Mouse (Mus musculus): ENCODE results near the gene Miip. TPM values are rescaled to one million over a fixed set of nuclear protein-coding genes. Genes with fewer than 3 reads are reported as not detected.

Gene Miip
- total RNA-seq (2021) = 1 to 10 TPM; 5.1 to 5.5 TPM
- long read RNA-seq, experiment 1, transcript Miip-201 (10 exons, 1,813 nt) = major isoform, 11 of 16 reads
- long read RNA-seq, experiment 1, partial matches to known transcripts = 0 of 16 reads
- long read RNA-seq, experiment 1, other reads (novel, unspliced or antisense) = 4 of 16 reads
- long read RNA-seq, experiment 2, transcript Miip-201 (10 exons, 1,813 nt) = major isoform, 10 of 20 reads
- long read RNA-seq, experiment 2, partial matches to known transcripts = 0 of 20 reads
- long read RNA-seq, experiment 2, other reads (novel, unspliced or antisense) = 6 of 20 reads

DNA sequence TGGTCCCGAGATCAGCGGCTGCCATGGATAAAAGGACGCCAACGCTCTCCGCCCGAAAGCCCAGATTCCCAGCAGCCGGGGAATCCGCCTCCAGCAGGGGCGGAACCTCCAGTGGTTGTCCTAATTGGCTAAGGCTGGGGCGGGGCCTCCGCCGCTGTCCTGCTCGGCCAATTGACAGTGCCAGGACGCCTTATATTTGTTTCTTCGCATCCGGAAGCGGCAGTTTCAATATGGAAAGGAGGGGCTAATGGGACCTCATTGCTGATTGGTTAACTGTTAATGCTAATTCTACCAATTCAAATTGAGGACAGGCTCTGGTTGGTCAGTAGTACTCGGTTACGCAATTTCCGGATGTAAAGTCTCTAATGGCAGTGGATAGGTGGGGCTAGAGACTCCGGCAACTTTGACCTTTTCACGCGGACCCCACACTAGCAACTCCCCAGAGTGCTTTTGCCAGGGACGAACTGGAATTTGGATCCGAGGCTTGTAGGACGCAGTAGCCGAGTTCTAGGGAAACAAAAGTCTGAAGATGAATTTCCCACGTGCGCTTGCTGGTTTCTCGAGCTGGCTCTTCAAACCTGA is at the start of gene Miip, which contains the start of gene Fv1:
TSS of gene Miip (minus strand) at position 367 of the 582 bp plus-strand sequence.
TSS of gene Fv1 (plus strand) at position 530 of the 582 bp plus-strand sequence.
- intact Hi-C loops (cut with DNase I) = loop anchor here (2.0 kb wide), 1 partner anchor 28 kb away; no protein-coding TSS in a partner anchor
- TF ChIP-seq CTCF (IDR thresholded peaks at IDR 0.05) = peak; percentile 9; the same call in 1 of the 2 replicates
- DNase-seq = peak; percentile 97
- Histone ChIP-seq H3K4me3 (peak within 1 kb of the TSS; percentile 96), H3K27ac (peak within 1 kb of the TSS; percentile 91)

DNA sequence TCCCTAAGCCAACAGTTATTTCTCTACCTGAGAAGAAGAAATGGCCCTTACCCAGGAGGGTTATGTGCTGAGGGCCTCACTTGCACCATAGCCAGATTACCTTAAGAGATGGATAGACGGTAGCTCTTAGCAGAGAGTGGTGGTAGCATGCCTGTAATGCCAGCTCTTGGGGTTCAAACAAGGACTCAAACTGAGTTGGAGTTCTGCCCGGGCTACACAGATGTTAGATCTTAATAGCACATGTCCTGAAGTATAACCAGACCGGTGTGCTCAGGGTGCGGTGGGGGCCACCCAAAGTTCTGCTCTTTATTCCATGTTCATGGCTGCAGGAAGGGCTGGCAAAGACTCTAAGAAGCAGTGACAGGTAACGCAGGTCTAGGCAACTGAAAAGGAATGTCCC is 40.9 kb upstream of the Miip start:
- Histone ChIP-seq H3K27ac (no peak overlapping the region), H3K4me3 (no peak overlapping the region)
- no peak for TF ChIP-seq CTCF (IDR thresholded peaks at IDR 0.05)
- intact Hi-C loops (cut with DNase I) = no loop called here
- DNase-seq = no peak

DNA sequence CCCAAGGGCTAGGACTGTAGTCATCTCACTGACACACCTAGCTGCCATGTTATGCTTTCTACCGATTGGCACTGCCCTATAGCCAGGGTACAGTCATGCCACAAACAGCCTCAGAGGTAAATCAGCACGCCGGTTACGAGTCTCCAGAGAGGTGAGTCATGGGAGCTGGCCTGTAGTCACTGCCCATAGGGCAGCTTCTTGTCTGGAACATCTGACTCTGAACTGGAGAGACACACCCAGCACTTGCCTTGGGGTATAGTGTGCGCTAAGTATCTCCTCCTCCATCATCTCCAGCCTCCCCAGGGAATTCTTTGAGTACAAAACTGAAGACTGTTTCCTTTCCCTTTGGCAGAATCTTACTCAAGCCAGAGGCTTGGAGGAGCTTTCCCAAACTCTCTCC is 37.6 kb upstream of the Miip start:
- TF ChIP-seq CTCF (IDR thresholded peaks at IDR 0.05) = no peak
- intact Hi-C loops (cut with DNase I) = no loop called here
- peak; percentile 50 for DNase-seq
- Histone ChIP-seq H3K4me3 (no peak overlapping the region), H3K27ac (peak overlapping the region; percentile 98)

DNA sequence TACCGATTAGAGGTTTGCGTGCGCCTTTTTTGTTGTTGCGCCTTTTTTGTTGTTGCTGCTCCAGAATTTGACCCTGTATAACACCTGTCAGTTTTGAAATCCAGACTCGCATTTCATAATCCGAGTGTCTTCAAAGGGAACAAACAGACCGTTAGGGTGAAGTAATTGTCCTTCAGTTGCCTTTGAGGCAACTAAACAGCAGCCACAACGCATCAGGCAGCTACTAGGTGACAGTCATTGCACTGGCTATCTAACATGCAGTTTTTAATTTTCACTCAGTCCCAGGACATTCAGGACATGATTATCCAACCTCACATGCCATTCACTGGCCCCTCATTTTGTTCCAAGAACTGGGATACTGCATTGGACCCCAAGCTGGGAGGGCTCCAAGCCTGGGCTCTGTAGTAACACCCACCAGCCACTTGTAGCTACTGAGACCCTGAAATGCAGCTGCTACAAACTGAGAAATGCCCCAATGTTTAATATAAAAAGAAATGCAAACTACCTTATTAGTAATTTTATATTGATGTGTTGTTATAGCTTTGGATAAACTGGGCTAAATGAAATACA is 36.6 kb upstream of the Miip start:
- intact Hi-C loops (cut with DNase I) = no loop called here
- no peak for TF ChIP-seq CTCF (IDR thresholded peaks at IDR 0.05)
- H3K27ac ChIP-seq = peak overlapping the region; percentile 98
- H3K4me3 ChIP-seq = peak overlapping the region; percentile 85
- DNase-seq = no peak

DNA sequence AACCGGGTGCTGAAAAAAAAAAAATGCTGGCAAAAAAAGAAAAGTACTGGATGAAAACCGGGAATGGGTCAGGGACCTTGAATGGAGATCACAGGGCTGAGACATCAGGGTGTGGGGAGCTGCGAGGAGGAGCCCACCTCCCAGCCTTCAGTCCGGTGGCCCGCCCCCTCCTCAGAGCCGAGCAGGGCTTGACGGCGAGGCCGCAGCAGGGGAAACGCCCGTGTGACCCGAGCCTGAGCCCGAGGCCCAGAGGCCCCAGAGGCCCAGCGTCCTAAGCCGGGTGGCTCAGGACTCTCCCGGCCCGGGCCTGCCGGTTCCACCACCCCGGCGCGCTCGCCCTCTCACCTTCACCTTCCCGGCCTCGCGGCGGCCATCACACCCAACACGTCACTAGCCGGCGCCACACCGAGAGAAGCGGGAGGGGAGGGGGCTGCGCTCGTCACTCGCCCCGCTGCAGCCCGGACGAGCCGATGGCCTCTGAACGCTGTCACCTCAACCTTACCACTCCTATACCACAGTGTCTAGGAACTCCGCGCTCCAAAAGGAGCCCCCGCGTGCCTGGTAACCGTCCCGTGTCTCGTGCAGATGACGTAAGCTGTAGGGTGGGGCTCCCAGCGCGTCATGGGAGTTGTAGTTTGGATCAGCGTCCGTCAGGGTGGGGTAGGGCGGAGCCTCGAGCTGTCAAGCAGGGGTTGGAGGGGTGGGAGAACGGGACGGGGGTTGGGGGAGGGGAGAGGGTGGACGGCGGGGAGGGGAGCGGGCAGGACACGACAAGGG is 35.9 kb upstream of the Miip start, which contains the start of gene Mfn2:
TSS of gene Mfn2 (minus strand) at position 392 of the 777 bp plus-strand sequence.
- intact Hi-C loops (cut with DNase I) = no loop called here
- DNase-seq = peak; percentile 93
- peak within 1 kb of the TSS; percentile 85 for H3K4me3 ChIP-seq
- no peak for TF ChIP-seq CTCF (IDR thresholded peaks at IDR 0.05)
- H3K27ac ChIP-seq = peak within 1 kb of the TSS; percentile 98

DNA sequence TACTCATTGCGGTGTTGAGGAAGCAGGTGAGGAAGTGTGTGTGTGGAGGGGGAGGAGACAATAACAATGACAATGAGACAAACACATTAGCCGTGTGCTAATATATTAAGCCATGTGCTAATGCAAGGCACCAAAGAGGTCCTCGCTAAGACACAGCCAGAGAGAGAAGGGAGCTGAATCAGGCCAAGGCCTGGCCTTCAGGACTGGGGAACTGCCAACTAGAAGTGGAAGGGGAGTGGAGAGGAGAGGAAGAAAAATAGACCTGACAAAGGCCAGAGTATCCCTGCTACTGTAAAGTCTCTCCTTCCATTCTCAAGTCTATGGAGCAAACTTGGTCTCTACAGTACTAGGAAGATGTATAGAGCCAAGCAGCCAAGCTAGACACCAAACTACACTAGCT is 35.0 kb upstream of the Miip start:
- peak overlapping the region; percentile 85 for H3K4me3 ChIP-seq
- no peak for TF ChIP-seq CTCF (IDR thresholded peaks at IDR 0.05)
- intact Hi-C loops (cut with DNase I) = no loop called here
- DNase-seq = no peak
- H3K27ac ChIP-seq = peak overlapping the region; percentile 98

DNA sequence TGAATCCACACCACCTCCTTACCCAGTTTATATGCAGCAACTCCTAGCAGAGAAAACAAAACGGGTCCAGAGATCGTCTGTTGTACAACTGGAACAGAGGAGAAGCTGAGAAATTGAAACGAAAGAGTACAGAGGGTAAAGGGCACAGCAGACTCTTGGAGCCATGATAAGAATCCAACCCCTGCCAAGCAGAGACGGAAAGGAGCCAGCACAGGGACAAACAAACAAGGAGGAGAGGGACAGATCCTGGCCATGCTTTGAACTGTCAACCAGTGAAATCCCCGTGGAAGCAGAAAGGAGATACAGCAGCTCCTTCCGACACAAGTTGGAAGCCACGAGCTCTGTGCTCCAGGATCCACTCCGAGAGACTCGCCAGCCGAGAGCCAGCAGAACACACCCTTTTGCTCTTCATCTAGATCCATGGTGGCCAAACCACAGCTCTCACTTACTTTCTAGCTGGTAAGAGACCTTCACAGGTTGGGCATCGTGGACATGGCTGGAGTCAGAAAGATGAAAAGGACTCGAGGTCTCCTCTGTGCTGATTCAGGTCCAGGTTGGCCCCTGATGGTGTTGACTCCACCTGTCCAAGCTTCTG is 34.4 kb upstream of the Miip start:
- Histone ChIP-seq H3K27ac (peak overlapping the region; percentile 98), H3K4me3 (peak overlapping the region; percentile 85)
- TF ChIP-seq CTCF (IDR thresholded peaks at IDR 0.05) = no peak
- intact Hi-C loops (cut with DNase I) = no loop called here
- DNase-seq = no peak

DNA sequence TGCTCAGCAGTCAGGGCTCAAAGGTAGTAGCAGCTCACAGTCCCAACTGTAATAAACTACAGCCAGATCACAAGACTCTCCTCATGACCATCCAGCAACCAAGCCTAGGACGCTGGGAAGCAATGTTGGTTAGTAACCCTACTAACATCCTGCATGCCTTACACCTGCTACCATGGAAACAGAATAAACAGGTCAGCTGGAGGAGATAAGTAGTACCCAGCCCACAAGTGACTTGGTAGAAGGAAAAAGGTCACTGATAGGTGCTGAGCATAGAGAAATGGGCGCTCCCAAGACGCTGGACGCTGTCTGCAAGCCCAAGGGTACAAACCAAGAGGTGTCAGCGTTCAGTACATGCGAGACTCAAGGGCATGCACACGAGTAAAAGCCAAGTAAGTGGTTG is 31.8 kb upstream of the Miip start:
- TF ChIP-seq CTCF (IDR thresholded peaks at IDR 0.05) = no peak
- H3K4me3 ChIP-seq = peak overlapping the region; percentile 28
- DNase-seq = no peak
- intact Hi-C loops (cut with DNase I) = no loop called here
- H3K27ac ChIP-seq = peak overlapping the region; percentile 98

DNA sequence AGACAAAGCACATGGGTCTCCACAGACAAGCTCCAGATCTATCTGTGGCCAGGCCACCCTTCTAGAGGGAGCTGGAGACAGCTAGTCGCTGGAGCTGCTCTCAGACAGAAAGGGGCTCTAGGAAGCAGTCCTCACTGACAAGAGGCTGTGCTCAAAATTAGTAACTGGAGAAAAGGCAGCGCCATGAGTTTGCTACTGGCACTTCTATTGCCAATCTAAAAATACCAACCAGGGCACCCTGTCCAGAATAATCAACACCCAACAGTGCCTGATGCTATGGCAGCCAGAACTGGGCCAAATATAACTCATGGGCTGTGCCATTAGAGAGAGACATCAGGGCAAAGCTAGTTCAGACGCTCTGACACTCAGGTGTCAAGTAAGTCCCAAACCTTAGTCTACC is 28.7 kb upstream of the Miip start:
- no peak for TF ChIP-seq CTCF (IDR thresholded peaks at IDR 0.05)
- intact Hi-C loops (cut with DNase I) = loop anchor here (2.0 kb wide), 1 partner anchor 29 kb away; the partner anchor contains the start of genes Fv1 and Miip
- Histone ChIP-seq H3K27ac (peak overlapping the region; percentile 98), H3K4me3 (peak overlapping the region; percentile 57)
- peak; percentile 69 for DNase-seq

DNA sequence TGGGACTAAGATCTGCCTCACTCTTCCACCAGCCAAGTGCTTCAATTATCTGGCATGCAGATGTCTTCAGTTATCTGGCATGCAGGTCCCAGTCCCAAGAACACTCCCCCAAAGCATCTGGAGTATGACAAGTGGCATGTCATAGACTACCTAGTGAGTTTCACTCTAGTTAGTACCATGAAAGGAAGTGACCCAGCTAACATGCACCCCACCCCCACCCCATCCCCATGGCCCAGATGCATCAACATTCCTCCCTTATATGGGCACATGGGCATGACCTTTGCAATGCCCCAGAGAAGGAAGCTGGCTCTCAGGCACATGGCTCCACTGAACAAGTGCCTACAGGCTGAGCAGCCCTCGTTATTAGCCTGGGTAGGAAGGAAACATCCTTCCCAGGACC is 27.8 kb upstream of the Miip start:
- intact Hi-C loops (cut with DNase I) = loop anchor here (2.0 kb wide), 1 partner anchor 28 kb away; the partner anchor contains the start of genes Fv1 and Miip
- H3K27ac ChIP-seq = peak overlapping the region; percentile 98
- TF ChIP-seq CTCF (IDR thresholded peaks at IDR 0.05) = no peak
- no peak for DNase-seq
- H3K4me3 ChIP-seq = peak overlapping the region; percentile 57

DNA sequence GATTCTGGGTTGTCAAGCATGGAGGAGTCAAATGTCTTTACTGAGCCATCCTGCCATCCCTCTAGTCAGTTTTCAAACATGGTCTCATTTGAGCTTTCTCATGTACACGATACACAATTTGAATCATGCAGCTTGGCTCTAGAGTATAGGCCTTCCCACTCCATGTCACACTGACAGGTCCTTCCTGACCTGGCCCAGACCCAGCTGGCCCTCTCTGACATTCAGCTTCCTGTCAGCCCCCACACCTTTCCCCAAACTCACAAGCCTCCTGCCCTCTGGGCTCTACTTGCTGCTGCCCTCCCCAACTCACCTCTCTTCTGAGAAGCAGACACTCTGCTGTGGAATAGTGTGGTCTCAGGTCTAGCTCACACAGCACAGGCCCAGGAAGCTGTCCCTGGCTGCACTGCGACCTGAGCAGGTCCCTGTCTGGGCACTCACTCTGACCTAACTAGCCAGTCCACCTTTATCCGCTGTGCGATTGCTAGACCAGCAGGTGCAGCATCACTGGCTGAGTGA is 27.3 kb upstream of the Miip start:
- no peak for DNase-seq
- Histone ChIP-seq H3K27ac (peak overlapping the region; percentile 98), H3K4me3 (peak overlapping the region; percentile 1)
- intact Hi-C loops (cut with DNase I) = loop anchor here (2.0 kb wide), 1 partner anchor 27 kb away; the partner anchor contains the start of genes Fv1 and Miip
- no peak for TF ChIP-seq CTCF (IDR thresholded peaks at IDR 0.05)

DNA sequence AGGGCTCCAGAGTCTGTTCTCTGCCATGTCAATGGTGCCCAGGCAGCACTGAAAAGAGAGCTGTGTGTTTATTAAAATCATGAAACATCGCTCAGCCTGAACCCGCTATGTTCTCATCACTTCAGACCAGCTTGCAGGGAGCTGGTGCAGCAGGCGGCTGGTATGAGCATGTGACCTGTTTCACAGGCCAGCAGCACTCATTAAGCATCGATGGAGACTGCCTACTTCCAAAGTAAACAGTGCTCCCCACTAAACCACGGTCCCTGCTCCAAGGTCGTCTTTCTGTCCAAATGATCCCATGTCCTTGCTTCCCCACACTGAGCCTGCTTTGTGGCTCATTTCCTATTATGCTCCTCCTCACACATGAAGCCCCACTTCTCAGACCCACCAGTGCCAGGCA is 21.7 kb upstream of the Miip start:
- intact Hi-C loops (cut with DNase I) = no loop called here
- no peak for DNase-seq
- Histone ChIP-seq H3K4me3 (no peak overlapping the region), H3K27ac (peak overlapping the region; percentile 36; the same call in 1 of the 2 replicates)
- no peak for TF ChIP-seq CTCF (IDR thresholded peaks at IDR 0.05)
